Mouse (Mus musculus) thymus, adult 2 months (tissue): ENCODE measurements around the gene Mettl2.

Source experiments
- CTCF ChIP-seq: fragments of 200-500 bp; IDR thresholded peaks from 2 replicates; pipeline ENCODE4 v1.5.1; 2012; ENCODE audit warnings: mild to moderate bottlenecking, control low read depth, low read length, moderate library complexity, borderline replicate concordance; ENCODE audit not compliant: control insufficient read depth, poor library complexity, insufficient read depth; ENCODE audit errors: extremely low read depth
- POLR2A ChIP-seq: fragments of 200-500 bp; IDR thresholded peaks from 2 replicates; pipeline ENCODE4 v1.6.1; 2012; ENCODE audit warnings: mild to moderate bottlenecking, low read length, control low read depth, moderate library complexity; ENCODE audit not compliant: control insufficient read depth, poor library complexity, insufficient read depth; ENCODE audit errors: extremely low read depth

GRCm38 (mm10) chr11:105180471-105181091 lies 54.4 kb downstream of the Mettl2 start:
- TF ChIP-seq CTCF, result no peak
- TF ChIP-seq POLR2A, result no peak
